Mouse (Mus musculus): ENCODE measurements around the gene Ppp1ca. TPM values are rescaled to one million over a fixed set of nuclear protein-coding genes. Genes with fewer than 3 reads are reported as not detected.

Gene Ppp1ca
- polyA plus RNA-seq, 1 experiment from 2014 or later: 757 TPM

DNA sequence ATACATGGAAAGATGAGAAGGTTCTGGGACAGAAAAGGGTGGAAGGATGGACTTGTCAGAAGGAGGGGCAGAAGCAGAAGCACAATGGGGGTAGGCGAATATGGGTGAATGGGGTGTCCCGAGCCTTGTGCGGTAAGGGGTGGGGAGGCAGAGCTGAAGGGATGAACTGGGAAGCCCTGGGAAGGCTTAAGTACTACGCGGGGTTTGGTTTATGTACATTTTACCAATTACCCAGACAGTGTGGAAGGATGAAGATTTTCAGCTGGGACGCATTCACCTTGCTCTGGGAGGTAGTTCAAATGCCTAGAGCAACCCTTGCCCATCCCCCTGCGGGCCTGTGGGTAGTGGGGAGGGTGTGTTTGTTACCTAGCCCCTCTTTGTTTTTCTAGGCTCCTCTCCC lies 10.3 kb downstream of the Ppp1ca start:
- Histone ChIP-seq H3K9ac (ENCODE audit: low read length) (peak overlapping the region; percentile 88), H3K4me3 (ENCODE audit: control insufficient read depth in 1 of 2, insufficient read depth in 1 of 2, low read depth in 1 of 2, low read length in 2 of 2) (peak overlapping the region; percentile 74), H3K27me3 (ENCODE audit: control insufficient read depth, insufficient read depth, low read length) (peaks cover 12% of the 10 kb centered on the region), H3K27ac (replicated peaks in 1 of 2; ENCODE audit: control insufficient read depth in 1 of 2, insufficient read depth in 1 of 2, low read depth in 2 of 2, low read length in 2 of 2) (peak overlapping the region in 1 of 2 experiments; percentile 70; a peak in 2 of 4 replicates), H3K36me3 (ENCODE audit: control insufficient read depth, insufficient read depth, low read length) (peaks cover 28% of the 10 kb centered on the region), H3K4me1 (ENCODE audit: control insufficient read depth in 2 of 2, insufficient read depth in 2 of 2, low read length in 2 of 2) (peaks cover 14 to 17% of the 10 kb centered on the region in 2 experiments), H3K4me2 (ENCODE audit: low read length) (peak overlapping the region; percentile 95), H3K9me3 (ENCODE audit: control insufficient read depth, low read length) (no peaks in the 10 kb centered on the region)
- ATAC-seq (ENCODE audit: insufficient number of reproducible peaks, insufficient read depth, low FRiP score, low read depth): no peak
- 25% methylated on average over 7 of the region's 7 CpGs for WGBS

DNA sequence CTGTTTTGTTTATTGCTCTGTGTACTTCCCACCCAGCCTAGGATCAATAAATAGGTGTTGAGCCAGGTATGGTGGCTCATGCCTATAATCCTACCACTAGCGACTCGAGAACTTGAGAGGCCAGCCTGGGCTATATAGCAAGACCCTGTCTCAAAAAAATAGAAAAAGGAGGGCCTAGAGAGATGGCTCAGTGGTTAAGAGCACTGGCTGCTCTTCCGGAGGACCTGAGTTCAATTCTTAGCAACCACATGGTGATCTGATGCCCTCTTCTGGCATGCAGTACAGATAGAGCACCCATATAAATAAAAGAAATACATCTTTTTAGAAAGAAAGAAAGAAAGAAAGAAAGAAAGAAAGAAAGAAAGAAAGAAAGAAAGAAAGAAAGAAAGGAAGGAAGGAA lies 11.3 kb downstream of the Ppp1ca start:
- no peak for ATAC-seq (ENCODE audit: insufficient number of reproducible peaks, insufficient read depth, low FRiP score, low read depth)
- Histone ChIP-seq H3K4me3 (ENCODE audit: control insufficient read depth in 1 of 2, insufficient read depth in 1 of 2, low read depth in 1 of 2, low read length in 2 of 2) (no peak overlapping the region), H3K27me3 (ENCODE audit: control insufficient read depth, insufficient read depth, low read length) (peaks cover 16% of the 10 kb centered on the region), H3K9ac (ENCODE audit: low read length) (no peak overlapping the region), H3K27ac (replicated peaks in 1 of 2; ENCODE audit: control insufficient read depth in 1 of 2, insufficient read depth in 1 of 2, low read depth in 2 of 2, low read length in 2 of 2) (no peak overlapping the region), H3K9me3 (ENCODE audit: control insufficient read depth, low read length) (no peaks in the 10 kb centered on the region), H3K4me2 (ENCODE audit: low read length) (no peak overlapping the region), H3K36me3 (ENCODE audit: control insufficient read depth, insufficient read depth, low read length) (peaks cover 24% of the 10 kb centered on the region), H3K4me1 (ENCODE audit: control insufficient read depth in 2 of 2, insufficient read depth in 2 of 2, low read length in 2 of 2) (peaks cover 14 to 17% of the 10 kb centered on the region in 2 experiments)
- 64% methylated on average over 3 of the region's 3 CpGs for WGBS

DNA sequence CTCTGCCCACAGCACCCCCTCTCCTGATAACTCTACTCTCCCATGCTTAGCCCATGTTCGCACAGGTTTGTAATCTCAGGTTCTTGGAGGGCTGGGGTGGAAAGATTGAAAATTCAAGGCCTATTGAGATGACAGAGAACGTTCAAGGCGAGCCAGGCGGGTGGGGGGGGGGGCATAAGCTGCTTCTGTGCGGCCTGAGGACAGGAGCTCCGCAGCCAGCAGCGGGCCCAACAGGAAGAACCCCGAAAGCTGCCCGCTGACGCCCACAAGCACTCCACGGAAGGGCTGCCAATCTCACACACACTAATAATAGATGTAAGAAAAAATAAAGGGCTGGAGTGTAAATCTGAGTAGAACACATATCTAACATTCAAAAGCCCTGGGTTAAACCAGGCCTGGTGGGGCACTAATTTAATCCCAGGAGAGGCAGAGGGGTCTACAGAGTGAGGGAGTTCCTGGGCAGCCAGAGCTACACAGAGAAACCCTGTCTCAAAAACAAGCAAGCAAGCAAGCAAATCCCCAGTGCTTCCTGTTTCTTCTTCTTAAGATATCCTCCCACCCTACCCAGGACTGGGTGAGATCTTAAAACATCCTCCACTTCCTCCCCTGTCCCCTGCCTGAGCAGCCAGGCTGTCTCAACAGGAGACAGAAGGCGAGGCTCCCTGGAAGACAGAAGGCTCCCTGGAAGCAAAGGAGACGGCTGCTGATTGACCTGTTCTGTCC lies 11.9 kb downstream of the Ppp1ca start:
- Histone ChIP-seq H3K27ac (replicated peaks in 1 of 2; ENCODE audit: control insufficient read depth in 1 of 2, insufficient read depth in 1 of 2, low read depth in 2 of 2, low read length in 2 of 2) (0 out of 4 replicates have a peak overlapping the region, but pooled peaks of 1 of the 2 experiments have one; percentile 38), H3K9me3 (ENCODE audit: control insufficient read depth, low read length) (no peaks in the 10 kb centered on the region), H3K4me1 (ENCODE audit: control insufficient read depth in 2 of 2, insufficient read depth in 2 of 2, low read length in 2 of 2) (peaks cover 14 to 17% of the 10 kb centered on the region in 2 experiments), H3K4me2 (ENCODE audit: low read length) (no peak overlapping the region), H3K9ac (ENCODE audit: low read length) (no peak overlapping the region), H3K27me3 (ENCODE audit: control insufficient read depth, insufficient read depth, low read length) (peaks cover 16% of the 10 kb centered on the region), H3K4me3 (ENCODE audit: control insufficient read depth in 1 of 2, insufficient read depth in 1 of 2, low read depth in 1 of 2, low read length in 2 of 2) (no peak overlapping the region), H3K36me3 (ENCODE audit: control insufficient read depth, insufficient read depth, low read length) (peaks cover 18% of the 10 kb centered on the region)
- WGBS: 51% methylated on average over 13 of the region's 13 CpGs
- no peak for ATAC-seq (ENCODE audit: insufficient number of reproducible peaks, insufficient read depth, low FRiP score, low read depth)

DNA sequence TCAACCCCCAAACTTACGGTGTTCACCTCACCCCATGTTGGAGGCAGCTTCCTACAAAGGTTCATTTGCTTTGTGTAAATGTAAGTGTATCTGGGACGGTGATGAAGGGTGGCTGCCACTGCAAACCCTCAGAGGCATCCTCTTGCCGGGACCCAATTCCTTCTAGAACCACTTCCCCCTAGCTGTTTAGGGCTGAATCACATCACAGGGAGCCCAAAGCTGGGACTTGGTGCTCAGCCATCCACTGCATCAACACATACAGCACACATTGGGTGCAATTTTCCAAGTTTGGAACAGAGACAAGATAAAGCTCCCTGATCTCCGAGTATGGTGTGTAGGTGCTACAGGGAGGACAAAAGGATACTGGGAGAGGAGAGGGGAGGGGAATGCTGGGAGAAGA lies 13.0 kb downstream of the Ppp1ca start:
- WGBS: 43% methylated on average over 4 of the region's 4 CpGs
- no peaks in the 10 kb centered on the region for H3K9me3 ChIP-seq (ENCODE audit: control insufficient read depth, low read length)
- H3K4me1 ChIP-seq (ENCODE audit: control insufficient read depth in 2 of 2, insufficient read depth in 2 of 2, low read length in 2 of 2): peaks cover 14 to 17% of the 10 kb centered on the region in 2 experiments
- H3K27ac ChIP-seq (replicated peaks in 1 of 2; ENCODE audit: control insufficient read depth in 1 of 2, insufficient read depth in 1 of 2, low read depth in 2 of 2, low read length in 2 of 2): no peak overlapping the region
- H3K27me3 ChIP-seq (ENCODE audit: control insufficient read depth, insufficient read depth, low read length): peaks cover 16% of the 10 kb centered on the region
- H3K4me2 ChIP-seq (ENCODE audit: low read length): no peak overlapping the region
- no peak overlapping the region for H3K9ac ChIP-seq (ENCODE audit: low read length)
- no peak overlapping the region for H3K4me3 ChIP-seq (ENCODE audit: control insufficient read depth in 1 of 2, insufficient read depth in 1 of 2, low read depth in 1 of 2, low read length in 2 of 2)
- no peak for ATAC-seq (ENCODE audit: insufficient number of reproducible peaks, insufficient read depth, low FRiP score, low read depth)
- H3K36me3 ChIP-seq (ENCODE audit: control insufficient read depth, insufficient read depth, low read length): peaks cover 7% of the 10 kb centered on the region; the same call in 1 of the 2 replicates

DNA sequence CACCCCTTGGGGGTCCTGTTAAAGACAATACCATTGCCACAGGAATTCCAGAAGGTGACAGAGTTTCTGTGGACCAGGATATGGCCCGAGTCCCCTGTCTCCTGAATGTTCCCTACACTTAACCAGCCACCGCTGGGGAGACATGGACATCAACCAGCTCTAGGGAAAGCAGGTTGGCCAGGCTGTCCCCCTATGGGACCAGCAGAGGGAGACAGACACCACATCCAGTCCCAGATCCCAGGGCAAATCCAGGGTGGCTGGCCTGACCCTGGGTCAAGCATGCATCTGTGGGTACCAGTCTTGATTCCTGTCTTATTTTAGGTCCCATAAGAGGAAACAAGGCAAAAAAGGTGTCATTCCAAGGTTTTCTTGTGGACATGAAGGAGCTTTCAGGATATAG lies 15.1 kb downstream of the Ppp1ca start:
- no peak overlapping the region for H3K4me3 ChIP-seq (ENCODE audit: control insufficient read depth in 1 of 2, insufficient read depth in 1 of 2, low read depth in 1 of 2, low read length in 2 of 2)
- H3K4me2 ChIP-seq (ENCODE audit: low read length): no peak overlapping the region
- ATAC-seq (ENCODE audit: insufficient number of reproducible peaks, insufficient read depth, low FRiP score, low read depth): no peak
- 2% methylated on average over 2 of the region's 2 CpGs for WGBS
- peaks cover 5% of the 10 kb centered on the region in 2 experiments; a peak in 3 of 4 replicates for H3K4me1 ChIP-seq (ENCODE audit: control insufficient read depth in 2 of 2, insufficient read depth in 2 of 2, low read length in 2 of 2)
- H3K27me3 ChIP-seq (ENCODE audit: control insufficient read depth, insufficient read depth, low read length): peaks cover 28% of the 10 kb centered on the region
- no peak overlapping the region for H3K9ac ChIP-seq (ENCODE audit: low read length)
- no peaks in the 10 kb centered on the region for H3K9me3 ChIP-seq (ENCODE audit: control insufficient read depth, low read length)
- no peak overlapping the region for H3K27ac ChIP-seq (replicated peaks in 1 of 2; ENCODE audit: control insufficient read depth in 1 of 2, insufficient read depth in 1 of 2, low read depth in 2 of 2, low read length in 2 of 2)
- H3K36me3 ChIP-seq (ENCODE audit: control insufficient read depth, insufficient read depth, low read length): no peaks in the 10 kb centered on the region

DNA sequence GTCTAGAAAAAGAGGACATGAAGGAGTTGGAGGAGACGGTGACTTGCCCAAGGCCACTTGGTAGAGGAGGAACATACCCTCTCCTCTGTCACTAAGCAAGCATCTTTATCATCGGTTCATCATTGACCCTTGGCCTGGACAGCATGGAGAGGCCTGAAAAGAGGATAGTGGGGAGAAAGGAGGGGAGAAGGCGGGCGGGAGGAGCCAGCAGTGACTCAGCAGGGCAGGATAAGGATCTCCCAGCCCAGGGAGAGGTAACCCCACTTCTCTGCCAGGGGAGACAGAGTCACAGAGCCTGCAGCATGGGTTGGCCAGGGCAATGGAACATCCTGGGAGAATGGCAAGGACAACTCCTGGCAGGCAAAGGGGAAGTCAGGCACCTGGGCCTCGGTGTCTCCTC lies 16.7 kb downstream of the Ppp1ca start:
- H3K4me2 ChIP-seq (ENCODE audit: low read length): no peak overlapping the region
- H3K36me3 ChIP-seq (ENCODE audit: control insufficient read depth, insufficient read depth, low read length): no peaks in the 10 kb centered on the region
- no peak overlapping the region for H3K4me3 ChIP-seq (ENCODE audit: control insufficient read depth in 1 of 2, insufficient read depth in 1 of 2, low read depth in 1 of 2, low read length in 2 of 2)
- H3K27me3 ChIP-seq (ENCODE audit: control insufficient read depth, insufficient read depth, low read length): peaks cover 44% of the 10 kb centered on the region
- H3K4me1 ChIP-seq (ENCODE audit: control insufficient read depth in 2 of 2, insufficient read depth in 2 of 2, low read length in 2 of 2): peaks cover 8 to 13% of the 10 kb centered on the region in 2 experiments
- no peak for ATAC-seq (ENCODE audit: insufficient number of reproducible peaks, insufficient read depth, low FRiP score, low read depth)
- H3K9ac ChIP-seq (ENCODE audit: low read length): no peak overlapping the region
- no peaks in the 10 kb centered on the region for H3K9me3 ChIP-seq (ENCODE audit: control insufficient read depth, low read length)
- 72% methylated on average over 5 of the region's 5 CpGs for WGBS
- H3K27ac ChIP-seq (replicated peaks in 1 of 2; ENCODE audit: control insufficient read depth in 1 of 2, insufficient read depth in 1 of 2, low read depth in 2 of 2, low read length in 2 of 2): no peak overlapping the region

DNA sequence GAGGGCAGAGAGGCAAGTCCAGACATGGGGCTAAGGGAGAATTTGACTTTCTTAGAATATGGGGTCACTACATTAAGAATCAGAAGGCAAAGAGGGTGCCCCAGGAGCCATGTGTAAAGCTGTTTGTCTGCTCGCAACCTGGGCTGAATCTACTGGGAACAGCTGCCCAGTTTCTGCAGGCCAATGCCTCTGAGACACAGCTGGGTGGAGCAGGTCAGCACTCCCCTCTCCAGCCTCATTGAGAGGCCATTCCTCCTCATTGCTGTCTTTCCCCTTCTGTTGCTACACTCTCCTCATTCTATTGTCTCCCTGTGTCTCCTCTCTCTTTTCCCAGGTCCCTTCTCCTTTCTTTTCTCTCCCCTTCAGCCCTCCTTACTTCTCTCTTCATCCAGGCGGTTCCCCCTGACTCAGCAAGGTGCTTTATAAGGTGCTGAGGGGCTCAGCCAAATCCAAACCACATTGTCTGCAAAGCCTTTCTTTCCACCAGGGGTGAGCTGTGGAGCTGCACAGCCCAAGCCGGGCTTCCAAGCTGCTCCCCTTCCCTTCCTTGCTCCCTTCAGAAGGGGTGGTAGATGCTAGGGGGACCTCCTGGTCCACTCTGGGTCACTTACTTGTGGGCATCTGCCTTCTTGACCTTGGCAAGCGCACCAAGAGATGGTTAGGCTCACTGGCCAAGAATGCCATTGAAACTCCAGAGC lies 20.2 kb downstream of the Ppp1ca start:
- H3K4me2 ChIP-seq (ENCODE audit: low read length): no peak overlapping the region
- peaks cover 56% of the 10 kb centered on the region for H3K27me3 ChIP-seq (ENCODE audit: control insufficient read depth, insufficient read depth, low read length)
- H3K36me3 ChIP-seq (ENCODE audit: control insufficient read depth, insufficient read depth, low read length): no peaks in the 10 kb centered on the region
- no peak overlapping the region for H3K4me3 ChIP-seq (ENCODE audit: control insufficient read depth in 1 of 2, insufficient read depth in 1 of 2, low read depth in 1 of 2, low read length in 2 of 2)
- ATAC-seq (ENCODE audit: insufficient number of reproducible peaks, insufficient read depth, low FRiP score, low read depth): no peak
- H3K4me1 ChIP-seq (ENCODE audit: control insufficient read depth in 2 of 2, insufficient read depth in 2 of 2, low read length in 2 of 2): peaks cover 14 to 34% of the 10 kb centered on the region in 2 experiments
- H3K27ac ChIP-seq (replicated peaks in 1 of 2; ENCODE audit: control insufficient read depth in 1 of 2, insufficient read depth in 1 of 2, low read depth in 2 of 2, low read length in 2 of 2): no peak overlapping the region
- no peak overlapping the region for H3K9ac ChIP-seq (ENCODE audit: low read length)
- H3K9me3 ChIP-seq (ENCODE audit: control insufficient read depth, low read length): no peaks in the 10 kb centered on the region
- 27% methylated on average over 4 of the region's 4 CpGs for WGBS

Measured in heart, embryonic 14.5 days (tissue).